Mouse (Mus musculus): ENCODE data around the gene Ubr1. TPM values are rescaled to one million over a fixed set of nuclear protein-coding genes. Genes with fewer than 3 reads are reported as not detected.

Ubr1 gene
- polyA plus RNA-seq, 1 experiment from 2014 or later: 30.7 TPM

DNA sequence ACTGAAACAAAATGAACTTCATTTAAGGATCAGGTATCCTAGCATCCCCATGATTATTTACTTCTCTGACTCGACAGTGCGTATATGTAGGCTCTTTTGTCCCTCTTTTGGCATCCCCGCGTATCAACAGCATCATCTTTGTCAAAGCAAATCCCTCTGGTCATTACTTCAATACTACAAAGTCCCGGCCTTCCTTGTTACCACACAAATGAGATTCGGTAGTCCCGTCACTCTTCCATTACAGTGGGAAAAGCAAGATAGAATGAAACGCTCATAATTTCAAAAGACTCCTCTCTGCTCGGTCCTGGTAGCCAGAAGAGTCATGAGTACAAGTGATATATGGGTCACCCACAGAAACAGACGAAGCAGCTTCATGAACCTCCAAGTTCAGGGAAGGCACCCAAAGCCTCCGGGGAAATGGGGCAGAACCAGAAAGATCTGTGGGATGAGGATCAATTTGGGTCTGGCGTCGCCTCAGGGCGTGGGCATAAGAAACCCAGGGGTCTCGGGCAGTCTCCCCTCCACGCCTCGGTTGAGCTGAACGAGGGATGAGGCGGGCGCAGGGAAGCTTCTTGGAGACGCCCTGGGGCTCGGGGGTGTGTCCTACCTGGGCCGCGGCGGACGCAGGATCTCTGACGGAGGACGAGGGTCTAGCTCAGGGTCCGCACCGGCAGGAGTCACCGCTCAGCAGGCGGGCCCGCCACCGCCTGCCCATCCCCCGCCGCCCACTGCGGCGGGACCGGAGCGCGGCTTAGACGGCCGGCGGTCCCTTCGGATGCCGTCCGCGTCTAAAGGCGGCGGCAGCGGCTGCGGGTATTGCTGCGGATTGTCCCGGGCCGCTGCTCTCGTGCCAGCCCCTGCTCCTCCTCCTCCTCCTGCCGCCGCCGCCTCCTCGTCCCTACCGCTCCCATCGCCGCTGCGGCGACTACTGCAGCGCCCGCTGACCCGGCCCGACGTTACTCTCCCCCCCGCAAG is 120.8 kb downstream of the Ubr1 start, which contains the start of gene Cdan1:
Gene Cdan1, minus strand, starts transcription at position 680 of the 975 bp plus-strand sequence.
- H3K9ac ChIP-seq: peak within 1 kb of the TSS; percentile 97
- WGBS: under 1% methylated on average over 66 of the region's 71 CpGs
- no peaks in the 10 kb centered on the region for H3K27me3 ChIP-seq
- ATAC-seq (ENCODE audit: low FRiP score, low read depth): peak; percentile 58
- H3K4me1 ChIP-seq (replicated peaks): peaks cover 27% of the 10 kb centered on the region
- peak within 1 kb of the TSS; percentile 60 for H3K4me2 ChIP-seq
- peak within 1 kb of the TSS; percentile 98 for H3K4me3 ChIP-seq
- no peaks in the 10 kb centered on the region for H3K36me3 ChIP-seq
- no peaks in the 10 kb centered on the region for H3K9me3 ChIP-seq
- peak within 1 kb of the TSS; percentile 93 for H3K27ac ChIP-seq (replicated peaks)

DNA sequence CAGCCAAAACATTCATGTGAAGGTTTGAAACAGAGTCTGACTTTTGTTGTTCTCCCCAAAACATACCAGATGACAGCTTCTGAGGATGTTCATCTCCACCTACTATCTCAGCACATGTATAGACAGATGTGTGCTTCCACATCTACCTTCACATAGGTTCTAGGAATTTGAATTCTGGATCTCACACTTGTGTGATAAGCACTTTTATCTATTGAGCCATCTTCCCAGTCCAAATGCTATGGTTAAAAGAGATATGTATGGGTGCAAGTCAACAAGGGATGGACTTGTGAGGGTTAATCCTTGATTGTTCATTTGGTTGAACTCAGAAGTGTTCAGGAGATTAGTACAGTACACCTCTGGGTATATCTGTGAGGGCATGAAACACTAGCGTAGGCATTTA is 125.2 kb downstream of the Ubr1 start:
- H3K4me3 ChIP-seq: no peak overlapping the region
- H3K4me1 ChIP-seq (replicated peaks): peaks cover 13% of the 10 kb centered on the region
- H3K27ac ChIP-seq (replicated peaks): no peak overlapping the region
- H3K9ac ChIP-seq: no peak overlapping the region
- H3K4me2 ChIP-seq: no peak overlapping the region
- H3K27me3 ChIP-seq: no peaks in the 10 kb centered on the region
- no peaks in the 10 kb centered on the region for H3K9me3 ChIP-seq
- ATAC-seq (ENCODE audit: low FRiP score, low read depth): no peak
- H3K36me3 ChIP-seq: no peaks in the 10 kb centered on the region
- 98% methylated on average over 1 of the region's 1 CpGs for WGBS

DNA sequence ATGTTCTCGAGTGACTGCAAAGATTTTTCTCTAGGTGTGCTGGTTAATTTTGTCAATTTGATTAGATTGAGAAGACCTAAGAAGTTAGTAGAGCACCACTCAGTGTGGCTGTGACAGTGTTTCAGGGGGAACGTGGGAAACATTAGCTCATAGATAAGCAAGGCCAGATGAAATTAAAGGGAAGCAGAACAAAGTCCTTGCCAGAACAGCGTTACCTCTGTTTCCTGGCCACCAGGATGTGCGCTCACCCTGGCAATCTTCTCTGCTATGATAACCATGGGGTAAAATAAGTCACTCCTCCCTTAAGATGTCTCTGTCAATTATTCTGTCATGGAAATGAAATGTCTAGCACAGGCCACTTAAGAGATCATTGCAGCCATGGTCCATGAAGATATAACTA is 126.5 kb downstream of the Ubr1 start:
- no peak overlapping the region for H3K4me3 ChIP-seq
- ATAC-seq (ENCODE audit: low FRiP score, low read depth): no peak
- no peak overlapping the region for H3K9ac ChIP-seq
- H3K9me3 ChIP-seq: no peaks in the 10 kb centered on the region
- no peaks in the 10 kb centered on the region for H3K36me3 ChIP-seq
- H3K4me2 ChIP-seq: no peak overlapping the region
- no peak overlapping the region for H3K27ac ChIP-seq (replicated peaks)
- H3K27me3 ChIP-seq: no peaks in the 10 kb centered on the region
- 86% methylated on average over 4 of the region's 4 CpGs for WGBS
- peaks cover 9% of the 10 kb centered on the region for H3K4me1 ChIP-seq (replicated peaks)

DNA sequence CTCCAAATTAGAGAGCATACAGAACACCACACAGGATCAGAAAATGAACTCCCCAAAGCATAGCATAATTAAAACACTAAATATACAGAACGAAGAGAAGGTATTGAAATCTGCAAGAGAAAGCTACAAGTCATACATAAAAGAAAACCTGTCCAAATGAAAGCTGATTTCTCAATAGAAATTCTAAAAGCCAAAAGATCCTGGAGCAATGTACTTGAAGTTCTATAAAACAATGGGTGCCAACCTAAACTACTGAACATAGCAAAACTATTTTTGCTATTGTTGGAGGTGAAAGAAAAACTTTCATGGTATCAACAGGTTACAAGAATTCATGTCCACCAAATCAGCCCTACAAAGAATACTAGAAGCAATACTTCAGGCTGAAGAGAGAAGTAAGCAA is 129.3 kb downstream of the Ubr1 start:
- Histone ChIP-seq H3K4me3 (no peak overlapping the region), H3K9ac (no peak overlapping the region), H3K9me3 (no peaks in the 10 kb centered on the region), H3K4me2 (no peak overlapping the region), H3K27ac (replicated peaks) (no peak overlapping the region), H3K36me3 (0 out of 2 replicates have a peak, but pooled peaks cover 2% of the 10 kb centered on the region), H3K4me1 (replicated peaks) (no peaks in the 10 kb centered on the region), H3K27me3 (no peaks in the 10 kb centered on the region)
- WGBS: 74% methylated on average over 1 of the region's 1 CpGs
- ATAC-seq (ENCODE audit: low FRiP score, low read depth): no peak

DNA sequence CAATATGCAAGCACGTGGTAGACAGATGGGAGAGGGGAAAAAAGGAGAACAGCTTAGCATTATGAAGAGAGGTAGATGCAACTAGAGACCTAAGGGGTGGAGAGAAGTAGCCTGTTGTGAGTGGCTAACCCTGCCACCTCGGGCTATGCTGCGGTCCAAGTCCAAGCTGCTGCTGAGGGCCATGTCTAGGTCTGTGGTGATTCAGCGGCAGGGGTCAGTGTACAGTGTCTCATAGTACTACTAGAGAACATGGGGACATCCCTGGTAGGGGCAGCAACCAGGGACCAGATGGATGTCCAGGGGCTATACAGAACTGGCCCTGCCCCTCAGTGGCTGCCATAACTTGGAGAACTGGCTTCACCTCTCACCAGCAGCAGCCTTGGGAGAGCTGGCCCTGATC is 135.3 kb downstream of the Ubr1 start:
- no peak overlapping the region for H3K4me3 ChIP-seq
- 98% methylated on average over 4 of the region's 4 CpGs for WGBS
- H3K4me1 ChIP-seq (replicated peaks): no peaks in the 10 kb centered on the region
- no peak overlapping the region for H3K4me2 ChIP-seq
- H3K9me3 ChIP-seq: no peaks in the 10 kb centered on the region
- H3K27ac ChIP-seq (replicated peaks): no peak overlapping the region
- peak; percentile 51; the same call in 1 of the 2 replicates for ATAC-seq (ENCODE audit: low FRiP score, low read depth)
- H3K36me3 ChIP-seq: 0 out of 2 replicates have a peak, but pooled peaks cover 12% of the 10 kb centered on the region
- H3K9ac ChIP-seq: no peak overlapping the region
- H3K27me3 ChIP-seq: no peaks in the 10 kb centered on the region

DNA sequence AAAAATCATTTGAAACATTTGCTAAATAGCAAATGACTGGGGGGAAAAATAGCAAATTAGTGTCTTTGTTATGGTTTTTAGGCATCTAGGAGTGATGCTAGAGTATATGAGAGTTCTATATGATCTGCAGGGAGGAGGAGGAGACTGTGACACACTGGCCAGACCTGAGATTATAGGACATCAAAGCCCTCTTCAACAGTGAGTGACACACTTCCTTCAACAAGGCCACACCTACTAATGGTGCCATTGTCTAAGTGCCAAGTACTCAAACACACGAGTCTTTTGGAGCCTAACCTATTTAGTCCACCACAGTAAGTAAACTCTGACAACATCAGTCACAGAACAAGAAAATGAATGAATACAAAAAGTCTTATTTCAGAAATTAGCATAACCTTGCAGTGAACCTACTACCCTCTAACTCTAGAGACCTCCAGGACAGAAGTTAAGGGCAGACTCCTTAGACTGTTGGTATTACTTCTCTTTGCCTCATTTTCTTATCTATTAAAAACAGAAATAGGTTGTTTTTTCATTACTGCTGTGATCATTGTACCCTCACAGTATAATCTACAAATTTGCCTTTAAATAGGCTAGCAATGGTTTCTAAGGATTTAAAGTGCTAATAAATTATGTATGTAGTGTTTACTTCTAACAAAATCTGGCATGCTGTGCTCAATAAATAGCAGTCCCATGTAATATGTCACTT is 143.4 kb downstream of the Ubr1 start:
- Histone ChIP-seq H3K27ac (replicated peaks) (no peak overlapping the region), H3K27me3 (no peaks in the 10 kb centered on the region), H3K4me2 (no peak overlapping the region), H3K9me3 (no peaks in the 10 kb centered on the region), H3K4me1 (replicated peaks) (no peaks in the 10 kb centered on the region), H3K4me3 (no peak overlapping the region), H3K36me3 (no peaks in the 10 kb centered on the region), H3K9ac (no peak overlapping the region)
- ATAC-seq (ENCODE audit: low FRiP score, low read depth): no peak
- WGBS: 58% methylated on average over 1 of the region's 1 CpGs

Small RNAs within 50 kb of the gene (microRNA-seq; reads per million reads assigned to microRNA genes)
- not detected for gene Gm44325

Other genes starting within 250 kb of the Ubr1 start
- gene Cdan1, start 120.6 kb downstream of the Ubr1 start, polyA plus RNA-seq (2015; fragmentation: Nextera tagmentation; extraction: Ambion mirVana): 5.7 and 7.9 TPM in 2 replicates
- gene Ttbk2, start 120.1 kb downstream of the Ubr1 start, polyA plus RNA-seq (2015; fragmentation: Nextera tagmentation; extraction: Ambion mirVana): 12.3 and 12.4 TPM in 2 replicates
- gene Tmem62, start 6.3 kb upstream of the Ubr1 start, polyA plus RNA-seq (2015; fragmentation: Nextera tagmentation; extraction: Ambion mirVana): 12.4 and 14.1 TPM in 2 replicates
- gene Ccndbp1, start 37.7 kb upstream of the Ubr1 start, polyA plus RNA-seq (2015; fragmentation: Nextera tagmentation; extraction: Ambion mirVana): 74.5 and 77.2 TPM in 2 replicates
- 0.35 and 0.37 TPM in 2 replicates for gene Epb42, start 66.4 kb upstream of the Ubr1 start, polyA plus RNA-seq (2015; fragmentation: Nextera tagmentation; extraction: Ambion mirVana)
- gene Tgm5, start 115.1 kb upstream of the Ubr1 start, polyA plus RNA-seq (2015; fragmentation: Nextera tagmentation; extraction: Ambion mirVana): 0.05 TPM in 1 of 2 replicates, not detected in the other
- gene Tgm7, start 139.1 kb upstream of the Ubr1 start, polyA plus RNA-seq (2015; fragmentation: Nextera tagmentation; extraction: Ambion mirVana): 0.07 TPM in 1 of 2 replicates, not detected in the other
- 26.9 and 27.7 TPM in 2 replicates for gene Adal, start 169.7 kb upstream of the Ubr1 start, polyA plus RNA-seq (2015; fragmentation: Nextera tagmentation; extraction: Ambion mirVana)
- gene Lcmt2, start 169.9 kb upstream of the Ubr1 start, polyA plus RNA-seq (2015; fragmentation: Nextera tagmentation; extraction: Ambion mirVana): 19.0 and 21.0 TPM in 2 replicates
- gene Tubgcp4, start 199.9 kb upstream of the Ubr1 start, polyA plus RNA-seq (2015; fragmentation: Nextera tagmentation; extraction: Ambion mirVana): 45.5 and 47.1 TPM in 2 replicates
- gene Zscan29, start 200.4 kb upstream of the Ubr1 start, polyA plus RNA-seq (2015; fragmentation: Nextera tagmentation; extraction: Ambion mirVana): 7.0 and 7.1 TPM in 2 replicates

All from hindbrain, embryonic 15.5 days (tissue).